Mouse (Mus musculus): ENCODE measurements around the gene Neurl3. TPM values are rescaled to one million over a fixed set of nuclear protein-coding genes. Genes with fewer than 3 reads are reported as not detected.

Neurl3 gene
- polyA plus RNA-seq, 1 experiment: 66.0 TPM

DNA sequence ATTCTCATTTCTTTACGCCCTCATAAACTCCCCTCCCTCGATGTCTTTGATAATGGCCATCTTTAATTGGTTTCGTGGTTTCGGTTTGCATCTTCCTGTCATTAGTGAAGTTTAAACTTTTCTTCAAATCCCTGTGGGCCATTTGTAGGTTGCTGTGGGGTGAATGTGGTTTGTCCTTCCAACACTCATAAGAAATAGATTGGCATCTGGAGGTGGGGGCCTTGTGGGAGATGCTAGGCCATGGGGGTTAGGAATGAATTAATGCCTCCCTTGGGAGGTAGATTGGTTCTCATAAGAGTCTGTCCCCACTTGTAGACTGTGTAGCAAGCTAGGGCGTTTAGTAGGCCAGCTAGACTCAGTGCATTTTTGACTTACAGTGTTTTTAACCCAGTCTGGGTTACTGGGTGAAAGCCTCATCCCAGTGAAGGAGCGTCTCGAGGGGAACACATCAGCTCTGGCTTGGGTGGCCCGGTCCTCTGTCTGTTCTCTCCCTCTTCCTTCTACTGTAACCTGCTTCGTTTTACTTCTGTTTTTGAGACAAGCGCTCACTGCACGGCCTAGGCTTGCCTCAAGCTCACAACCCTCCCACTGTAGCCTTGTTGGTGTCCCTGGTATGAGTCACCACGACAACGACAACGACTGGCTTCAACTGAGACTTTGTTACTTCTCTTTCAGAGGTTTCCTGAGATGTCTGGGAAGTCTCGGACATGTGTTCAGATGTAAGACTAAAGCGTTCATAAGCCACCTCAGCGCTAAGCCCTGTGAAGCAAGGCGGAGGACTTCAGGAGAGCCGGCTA is 12.6 kb downstream of the Neurl3 start:
- H3K4me1 ChIP-seq (ENCODE audit: control insufficient read depth, insufficient read depth, insufficient read length): peaks cover 42% of the 10 kb centered on the region
- 20% methylated on average over 19 of the region's 19 CpGs for WGBS
- TF ChIP-seq POLR2A (IDR thresholded peaks at IDR 0.05; ENCODE audit: low read depth, low read length) (peak; percentile 32; the same call in 1 of the 2 replicates), CTCF (IDR thresholded peaks at IDR 0.05; ENCODE audit: extremely low read depth, insufficient read depth, insufficient read length, insufficient replicate concordance) (no peak)
- no peak overlapping the region for H3K4me3 ChIP-seq (ENCODE audit: extremely low read depth, insufficient read depth, insufficient read length)
- H3K27me3 ChIP-seq (ENCODE audit: control insufficient read depth, insufficient read depth, low read length): no peaks in the 10 kb centered on the region
- peak overlapping the region; percentile 88 for H3K27ac ChIP-seq (ENCODE audit: insufficient read depth, low read length)
- peaks cover 5% of the 10 kb centered on the region for H3K36me3 ChIP-seq (ENCODE audit: control insufficient read depth, insufficient read depth, low read length)
- DNase-seq (ENCODE audit: low read depth in 1 of 2, low spot score in 2 of 2): peak in 1 of 2 experiments; percentile 52

DNA sequence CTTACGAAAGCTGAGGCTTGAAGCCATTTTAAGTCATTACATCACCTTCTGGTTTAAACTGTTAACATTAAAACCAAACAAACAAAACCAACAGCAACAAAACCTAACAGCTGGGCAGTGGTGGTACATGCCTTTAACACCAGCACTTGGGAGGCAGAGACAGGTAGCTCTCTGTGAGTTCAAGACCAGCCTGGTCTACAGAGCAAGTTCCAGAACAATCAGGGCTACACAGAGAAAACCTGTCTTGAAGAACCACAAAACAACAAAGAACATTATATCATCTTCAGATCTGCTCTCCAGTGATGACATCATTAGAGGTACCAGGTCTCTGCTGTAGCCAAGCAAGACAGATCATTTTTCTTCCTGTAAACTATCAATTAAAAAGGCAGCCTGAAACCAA is 14.1 kb downstream of the Neurl3 start:
- H3K36me3 ChIP-seq (ENCODE audit: control insufficient read depth, insufficient read depth, low read length): no peaks in the 10 kb centered on the region
- no peaks in the 10 kb centered on the region for H3K27me3 ChIP-seq (ENCODE audit: control insufficient read depth, insufficient read depth, low read length)
- H3K4me3 ChIP-seq (ENCODE audit: extremely low read depth, insufficient read depth, insufficient read length): no peak overlapping the region
- 96% methylated on average over 1 of the region's 1 CpGs for WGBS
- H3K27ac ChIP-seq (ENCODE audit: insufficient read depth, low read length): 0 out of 2 replicates have a peak overlapping the region, but pooled peaks have one; percentile 88
- no peak for DNase-seq (ENCODE audit: low read depth in 1 of 2, low spot score in 2 of 2)
- TF ChIP-seq POLR2A (IDR thresholded peaks at IDR 0.05; ENCODE audit: low read depth, low read length): no peak
- TF ChIP-seq CTCF (IDR thresholded peaks at IDR 0.05; ENCODE audit: extremely low read depth, insufficient read depth, insufficient read length, insufficient replicate concordance): no peak
- peaks cover 32% of the 10 kb centered on the region for H3K4me1 ChIP-seq (ENCODE audit: control insufficient read depth, insufficient read depth, insufficient read length)

DNA sequence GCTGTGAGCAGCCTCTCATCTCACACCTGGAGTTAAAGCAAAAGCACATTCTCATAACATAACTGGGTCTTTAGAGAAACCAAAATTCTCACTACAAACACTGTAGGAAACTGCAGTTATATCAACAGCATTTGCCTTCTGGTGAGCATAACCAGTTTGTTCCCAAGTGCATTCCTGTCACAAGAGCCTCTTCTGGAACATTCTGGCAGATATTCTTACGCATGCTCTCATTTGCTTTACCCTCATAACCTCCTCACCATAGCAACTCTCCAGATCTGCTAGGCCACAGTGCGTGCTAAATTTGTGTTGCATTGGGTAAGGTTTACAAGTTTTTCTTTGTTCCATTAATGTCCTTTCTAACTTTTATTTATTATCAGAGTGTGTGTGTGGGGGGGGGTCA is 15.2 kb downstream of the Neurl3 start:
- no peak for DNase-seq (ENCODE audit: low read depth in 1 of 2, low spot score in 2 of 2)
- WGBS: 95% methylated on average over 2 of the region's 2 CpGs
- no peak overlapping the region for H3K27ac ChIP-seq (ENCODE audit: insufficient read depth, low read length)
- H3K4me3 ChIP-seq (ENCODE audit: extremely low read depth, insufficient read depth, insufficient read length): no peak overlapping the region
- H3K27me3 ChIP-seq (ENCODE audit: control insufficient read depth, insufficient read depth, low read length): no peaks in the 10 kb centered on the region
- H3K4me1 ChIP-seq (ENCODE audit: control insufficient read depth, insufficient read depth, insufficient read length): peaks cover 23% of the 10 kb centered on the region
- H3K36me3 ChIP-seq (ENCODE audit: control insufficient read depth, insufficient read depth, low read length): no peaks in the 10 kb centered on the region
- TF ChIP-seq CTCF (IDR thresholded peaks at IDR 0.05; ENCODE audit: extremely low read depth, insufficient read depth, insufficient read length, insufficient replicate concordance): no peak
- TF ChIP-seq POLR2A (IDR thresholded peaks at IDR 0.05; ENCODE audit: low read depth, low read length): no peak

DNA sequence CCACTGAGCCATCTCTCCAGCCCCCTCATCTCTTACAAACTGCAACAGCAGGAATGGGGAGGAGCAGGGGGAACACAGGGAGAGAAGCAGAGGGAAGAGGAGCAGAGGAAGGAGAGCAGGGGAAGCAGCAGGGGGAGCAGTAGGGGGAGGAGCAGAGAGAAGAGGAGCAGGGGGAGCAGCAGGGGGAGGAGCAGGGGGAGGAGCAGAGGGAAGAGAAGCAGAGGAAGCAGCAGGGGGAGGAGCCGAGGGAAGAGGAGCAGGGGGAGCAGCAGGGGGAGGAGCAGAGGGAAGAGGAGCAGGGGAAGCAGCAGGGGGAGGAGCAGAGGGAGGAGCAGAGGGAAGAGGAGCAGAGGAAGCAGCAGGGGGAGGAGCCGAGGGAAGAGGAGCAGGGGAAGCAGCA is 15.8 kb downstream of the Neurl3 start:
- WGBS: 48% methylated on average over 2 of the region's 2 CpGs
- TF ChIP-seq POLR2A (IDR thresholded peaks at IDR 0.05; ENCODE audit: low read depth, low read length) (no peak), CTCF (IDR thresholded peaks at IDR 0.05; ENCODE audit: extremely low read depth, insufficient read depth, insufficient read length, insufficient replicate concordance) (no peak)
- Histone ChIP-seq H3K4me1 (ENCODE audit: control insufficient read depth, insufficient read depth, insufficient read length) (peaks cover 23% of the 10 kb centered on the region), H3K27me3 (ENCODE audit: control insufficient read depth, insufficient read depth, low read length) (no peaks in the 10 kb centered on the region), H3K36me3 (ENCODE audit: control insufficient read depth, insufficient read depth, low read length) (no peaks in the 10 kb centered on the region), H3K27ac (ENCODE audit: insufficient read depth, low read length) (no peak overlapping the region), H3K4me3 (ENCODE audit: extremely low read depth, insufficient read depth, insufficient read length) (no peak overlapping the region)
- DNase-seq (ENCODE audit: low read depth in 1 of 2, low spot score in 2 of 2): no peak

DNA sequence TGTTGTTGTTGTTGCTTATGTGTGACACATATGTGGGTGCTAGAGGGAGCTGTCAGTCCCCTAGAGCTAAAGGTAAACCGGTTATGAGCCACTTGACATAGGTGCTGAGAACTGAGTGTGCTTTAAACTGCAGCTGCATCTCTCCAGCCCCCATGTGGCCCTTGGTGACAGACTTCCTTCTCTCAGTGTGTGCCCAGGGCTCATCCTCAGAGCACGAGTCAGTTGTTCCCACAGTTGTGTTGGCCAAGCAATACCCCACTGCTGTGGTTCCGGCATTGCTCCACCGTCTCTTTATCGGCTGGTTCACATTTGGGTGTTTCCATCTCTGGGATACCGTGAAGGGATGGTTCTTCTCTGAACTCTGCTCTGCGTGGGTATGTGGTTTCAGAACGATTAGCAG is 17.2 kb downstream of the Neurl3 start:
- H3K27ac ChIP-seq (ENCODE audit: insufficient read depth, low read length): no peak overlapping the region
- no peak overlapping the region for H3K4me3 ChIP-seq (ENCODE audit: extremely low read depth, insufficient read depth, insufficient read length)
- no peak for DNase-seq (ENCODE audit: low read depth in 1 of 2, low spot score in 2 of 2)
- H3K36me3 ChIP-seq (ENCODE audit: control insufficient read depth, insufficient read depth, low read length): no peaks in the 10 kb centered on the region
- no peak for TF ChIP-seq CTCF (IDR thresholded peaks at IDR 0.05; ENCODE audit: extremely low read depth, insufficient read depth, insufficient read length, insufficient replicate concordance)
- H3K27me3 ChIP-seq (ENCODE audit: control insufficient read depth, insufficient read depth, low read length): no peaks in the 10 kb centered on the region
- H3K4me1 ChIP-seq (ENCODE audit: control insufficient read depth, insufficient read depth, insufficient read length): peaks cover 16% of the 10 kb centered on the region
- 74% methylated on average over 8 of the region's 8 CpGs for WGBS

DNA sequence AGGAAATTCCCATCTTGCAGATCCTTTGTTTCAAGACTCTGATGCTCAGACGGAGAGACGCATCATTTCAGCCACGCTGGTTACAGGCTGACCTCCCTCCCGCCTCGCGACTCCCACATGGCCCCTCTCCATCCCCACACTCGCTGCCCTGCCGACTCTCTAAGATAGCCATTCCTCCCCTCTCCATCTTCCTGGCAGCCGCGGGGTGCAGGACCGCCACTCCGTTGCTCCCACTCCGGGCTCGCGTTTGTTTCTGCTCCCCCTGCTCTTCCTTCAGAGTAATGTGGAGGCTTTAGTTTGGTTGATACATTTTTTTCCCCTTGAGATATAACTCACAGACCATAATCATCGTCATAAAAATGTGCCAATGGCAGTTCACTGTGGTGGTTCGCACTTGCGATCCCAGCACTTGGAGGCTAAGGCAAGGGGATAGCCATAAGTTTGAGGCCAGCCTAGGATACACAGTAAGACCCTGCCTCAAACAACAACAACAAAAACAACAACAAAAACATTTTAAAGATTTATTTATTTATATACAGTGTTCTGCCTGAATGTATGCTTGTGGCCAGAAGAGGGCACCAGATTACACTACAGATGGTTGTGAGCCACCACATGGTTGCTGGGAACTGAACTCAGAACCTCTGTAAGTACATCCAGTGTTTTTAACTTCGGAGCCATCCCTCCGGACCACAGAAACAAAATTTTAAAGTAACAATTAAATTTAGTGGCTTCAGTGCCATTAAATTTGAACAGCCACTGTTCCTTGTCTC is 18.4 kb downstream of the Neurl3 start:
- Histone ChIP-seq H3K4me1 (ENCODE audit: control insufficient read depth, insufficient read depth, insufficient read length) (peaks cover 4% of the 10 kb centered on the region), H3K27me3 (ENCODE audit: control insufficient read depth, insufficient read depth, low read length) (no peaks in the 10 kb centered on the region), H3K4me3 (ENCODE audit: extremely low read depth, insufficient read depth, insufficient read length) (no peak overlapping the region), H3K36me3 (ENCODE audit: control insufficient read depth, insufficient read depth, low read length) (no peaks in the 10 kb centered on the region), H3K27ac (ENCODE audit: insufficient read depth, low read length) (no peak overlapping the region)
- no peak for TF ChIP-seq POLR2A (IDR thresholded peaks at IDR 0.05; ENCODE audit: low read depth, low read length)
- no peak for TF ChIP-seq CTCF (IDR thresholded peaks at IDR 0.05; ENCODE audit: extremely low read depth, insufficient read depth, insufficient read length, insufficient replicate concordance)
- WGBS: 93% methylated on average over 20 of the region's 20 CpGs
- DNase-seq (ENCODE audit: low read depth in 1 of 2, low spot score in 2 of 2): no peak
